12 mouse cellular contexts compared by ENCODE assay signal in genomic region chr14:46980736-46981438, GRCm38 (mm10).
A peak's percentile ranks its signal among the peaks of the same experiment; 100 is the strongest.
DNase-seq lines count a peak whose midpoint lies in the region; ATAC-seq lines count a peak whose summit lies in the region.
"Had no signal": no experiment of that assay in that cellular context is flagged by ENCODE, and none has a peak within 500 bp of the region (broad histone marks: within the 10 kb centered on the region; RNA-seq: fewer than 3 reads in every experiment).

No protein-coding gene starts in this region.

- peak overlapping the region; percentile 3; the same call in 1 of the 2 replicates for H3K9ac ChIP-seq in heart, embryonic 13.5 days
- no peak overlapping the region for H3K9ac ChIP-seq in forebrain, embryonic 14.5 days (ENCODE audit: low read length)
- H3K9ac ChIP-seq: lung, embryonic 15.5 days; stomach, embryonic 15.5 days had no signal

- WGBS in heart, embryonic 13.5 days, result 45% methylated on average over 17 of the region's 17 CpGs
- WGBS in forebrain, embryonic 14.5 days, result 68% methylated on average over 17 of the region's 17 CpGs

- intact Hi-C loops in gastrocnemius, postnatal 36 days (cut with DNase I), result no loop called here

- no peaks in the 10 kb centered on the region for H3K27me3 ChIP-seq in heart, embryonic 13.5 days (replicated peaks)
- no peaks in the 10 kb centered on the region for H3K27me3 ChIP-seq in forebrain, embryonic 14.5 days (replicated peaks; ENCODE audit: control insufficient read depth, insufficient read depth, low read length)
- H3K27me3 ChIP-seq: lung, embryonic 15.5 days; stomach, embryonic 15.5 days had no signal

- H3K27ac ChIP-seq in heart, embryonic 13.5 days (replicated peaks), result no peak overlapping the region; the same call in 1 of the 2 replicates
- no peak overlapping the region for H3K27ac ChIP-seq in forebrain, embryonic 14.5 days (ENCODE audit: low read depth, low read length)
- H3K27ac ChIP-seq: lung, embryonic 15.5 days; stomach, embryonic 15.5 days had no signal

- H3K36me3 ChIP-seq in heart, embryonic 13.5 days, result no peaks in the 10 kb centered on the region
- H3K36me3 ChIP-seq in forebrain, embryonic 14.5 days (ENCODE audit: control insufficient read depth, insufficient read depth, low read length), result no peaks in the 10 kb centered on the region
- H3K36me3 ChIP-seq: lung, embryonic 15.5 days; stomach, embryonic 15.5 days had no signal

- ATAC-seq in heart, embryonic 13.5 days (ENCODE audit: extremely low read depth, insufficient number of reproducible peaks, low FRiP score, low TSS enrichment), result no peak
- ATAC-seq in forebrain, embryonic 14.5 days, result peak; percentile 65; the same call in 1 of the 2 replicates

- peaks cover 86% of the 10 kb centered on the region for H3K4me1 ChIP-seq in heart, embryonic 13.5 days
- no peaks in the 10 kb centered on the region for H3K4me1 ChIP-seq in forebrain, embryonic 14.5 days (ENCODE audit: control insufficient read depth, insufficient read depth, low read length)
- H3K4me1 ChIP-seq: stomach, embryonic 15.5 days had no signal

- no peak for DNase-seq in heart, adult 9 months (ENCODE audit: low spot score in 2 of 2)
- peak; percentile 94 for DNase-seq in 416B (ENCODE audit: low read depth)
- DNase-seq in forebrain, embryonic 14.5 days (ENCODE audit: low spot score), result peak; percentile 44
- peak; percentile 30 to 31 for DNase-seq in layer of hippocampus, postnatal 10 days (ENCODE audit: low spot score in 2 of 2)
- no peak for DNase-seq in T-cell, adult 2 months (ENCODE audit: low spot score)
- no peak for DNase-seq in lung, postnatal 36 days
- no peak for DNase-seq in gastrocnemius, postnatal 36 days
- DNase-seq: cerebellum, postnatal 10 days; kidney, postnatal 25 days had no signal

- no peaks in the 10 kb centered on the region for H3K9me3 ChIP-seq in heart, embryonic 13.5 days
- no peaks in the 10 kb centered on the region for H3K9me3 ChIP-seq in forebrain, embryonic 14.5 days (replicated peaks; ENCODE audit: control insufficient read depth, low read length)
- H3K9me3 ChIP-seq: lung, embryonic 15.5 days; stomach, embryonic 15.5 days had no signal

- H3K4me3 ChIP-seq in heart, embryonic 13.5 days, result no peak overlapping the region
- no peak overlapping the region for H3K4me3 ChIP-seq in forebrain, embryonic 14.5 days (ENCODE audit: low read depth, low read length)
- H3K4me3 ChIP-seq: lung, embryonic 15.5 days; stomach, embryonic 15.5 days had no signal

- H3K4me2 ChIP-seq in heart, embryonic 13.5 days, result no peak overlapping the region
- no peak overlapping the region for H3K4me2 ChIP-seq in forebrain, embryonic 14.5 days (ENCODE audit: low read length)
- H3K4me2 ChIP-seq: lung, embryonic 15.5 days; stomach, embryonic 15.5 days had no signal

Comparison
In these comparisons a context has a peak if more than half of its experiments do, and no peak if none do; other contexts are left out.
1. DNase-seq: peak in 416B (single experiment), forebrain, embryonic 14.5 days (single experiment) and layer of hippocampus, postnatal 10 days (2 of 2); none in heart, adult 9 months (0 of 2), T-cell, adult 2 months (single experiment), lung, postnatal 36 days (single experiment) and gastrocnemius, postnatal 36 days (0 of 2).